Mouse (Mus musculus) testis, adult 2 months (tissue): ENCODE measurements around the gene Il21. TPM values are rescaled to one million over a fixed set of nuclear protein-coding genes. Genes with fewer than 3 reads are reported as not detected.

Experiments used
- H3K27ac ChIP-seq: fragments of 200-500 bp; 2 replicates; pipeline ENCODE4 v1.5.1; 2012; ENCODE audit warnings: low read depth, low read length; ENCODE audit not compliant: control insufficient read depth, insufficient read depth
- H3K27me3 ChIP-seq: fragments of 200-500 bp; 2 replicates; pipeline ENCODE4 v1.6.1; 2012; ENCODE audit warnings: mild to moderate bottlenecking, low read length, moderate library complexity; ENCODE audit not compliant: control insufficient read depth, insufficient read depth
- H3K36me3 ChIP-seq: fragments of 200-500 bp; 2 replicates; pipeline ENCODE4 v1.6.1; 2012; ENCODE audit warnings: mild to moderate bottlenecking, low read length; ENCODE audit not compliant: control insufficient read depth, insufficient read depth
- H3K4me1 ChIP-seq: fragments of 200-500 bp; 2 replicates; pipeline ENCODE4 v1.6.1; 2012; ENCODE audit warnings: low read length; ENCODE audit not compliant: control insufficient read depth, insufficient read depth
- H3K4me3 ChIP-seq: fragments of 200-500 bp; 2 replicates; pipeline ENCODE4 v1.5.1; 2012; ENCODE audit warnings: low read depth, mild to moderate bottlenecking, low read length, moderate library complexity, mixed read lengths; ENCODE audit not compliant: control insufficient read depth
- CTCF ChIP-seq: fragments of 200-500 bp; IDR thresholded peaks from 2 replicates; pipeline ENCODE4 v1.5.1; 2012; ENCODE audit warnings: low read depth, mild to moderate bottlenecking, inconsistent platforms, low read length, moderate library complexity; ENCODE audit not compliant: control insufficient read depth, insufficient read depth, insufficient replicate concordance
- POLR2A ChIP-seq: fragments of 200-500 bp; IDR thresholded peaks from 2 replicates; pipeline ENCODE4 v1.6.1; 2012; ENCODE audit warnings: low read depth, mild to moderate bottlenecking, inconsistent platforms, low read length, moderate library complexity; ENCODE audit not compliant: control insufficient read depth
- polyA plus RNA-seq: library from polyadenylated mRNA; depleted of rRNA; stranded (reverse); fragments of >200 nt; gene quantifications from 2 replicates; pipeline ENCODE4 v1.2.3, GENCODE M21; 2012; rRNA removed

Gene Il21
- 0.06 and 0.10 TPM in 2 replicates for polyA plus RNA-seq

GRCm38 (mm10) chr3:37232586-37233222 is at the start of gene Il21:
Il21 (minus strand) TSS chr3:37232636.
- H3K27ac ChIP-seq, result no peak within 1 kb of the TSS
- H3K4me3 ChIP-seq, result no peak within 1 kb of the TSS
- H3K36me3 ChIP-seq, result no peaks in the 10 kb centered on the region
- H3K27me3 ChIP-seq, result no peaks in the 10 kb centered on the region
- TF ChIP-seq POLR2A (no peak), CTCF (no peak)
- no peaks in the 10 kb centered on the region for H3K4me1 ChIP-seq

- no peak overlapping the region for H3K4me3 ChIP-seq
- no peaks in the 10 kb centered on the region for H3K27me3 ChIP-seq
- no peaks in the 10 kb centered on the region for H3K4me1 ChIP-seq
- no peak for TF ChIP-seq CTCF
- no peak for TF ChIP-seq POLR2A
- no peak overlapping the region for H3K27ac ChIP-seq
- no peaks in the 10 kb centered on the region for H3K36me3 ChIP-seq
Observed at GRCm38 (mm10) chr3:37280871-37281270, 48.4 kb upstream of the Il21 start.

GRCm38 (mm10) chr3:37280221-37280620 is 47.8 kb upstream of the Il21 start:
- no peak overlapping the region for H3K4me3 ChIP-seq
- no peaks in the 10 kb centered on the region for H3K36me3 ChIP-seq
- H3K27ac ChIP-seq, result no peak overlapping the region
- H3K4me1 ChIP-seq, result no peaks in the 10 kb centered on the region
- H3K27me3 ChIP-seq, result no peaks in the 10 kb centered on the region
- TF ChIP-seq CTCF, result no peak
- TF ChIP-seq POLR2A, result no peak

GRCm38 (mm10) chr3:37274661-37275060 is 42.2 kb upstream of the Il21 start:
- Histone ChIP-seq H3K27ac (no peak overlapping the region), H3K4me1 (no peaks in the 10 kb centered on the region)

GRCm38 (mm10) chr3:37273092-37273491 is 40.7 kb upstream of the Il21 start:
- Histone ChIP-seq H3K27ac (no peak overlapping the region), H3K36me3 (no peaks in the 10 kb centered on the region), H3K4me1 (no peaks in the 10 kb centered on the region), H3K27me3 (no peaks in the 10 kb centered on the region), H3K4me3 (no peak overlapping the region)
- TF ChIP-seq POLR2A (no peak), CTCF (no peak)

More at GRCm38 (mm10) chr3:37274661-37275060, 42.2 kb upstream of the Il21 start:
- no peak overlapping the region for H3K4me3 ChIP-seq
- TF ChIP-seq POLR2A (no peak), CTCF (no peak)
- H3K36me3 ChIP-seq, result no peaks in the 10 kb centered on the region
- no peaks in the 10 kb centered on the region for H3K27me3 ChIP-seq

- Histone ChIP-seq H3K27me3 (no peaks in the 10 kb centered on the region), H3K4me1 (no peaks in the 10 kb centered on the region), H3K4me3 (no peak overlapping the region), H3K36me3 (no peaks in the 10 kb centered on the region), H3K27ac (no peak overlapping the region)
- TF ChIP-seq CTCF, result peak; percentile 52; the same call in 1 of the 2 replicates
- no peak for TF ChIP-seq POLR2A
Observed at GRCm38 (mm10) chr3:37271209-37271608, 38.8 kb upstream of the Il21 start.

GRCm38 (mm10) chr3:37269926-37270325 is 37.5 kb upstream of the Il21 start:
- Histone ChIP-seq H3K36me3 (no peaks in the 10 kb centered on the region), H3K27me3 (no peaks in the 10 kb centered on the region), H3K4me1 (no peaks in the 10 kb centered on the region), H3K4me3 (no peak overlapping the region), H3K27ac (no peak overlapping the region)
- TF ChIP-seq POLR2A (no peak), CTCF (no peak)
